Mouse (Mus musculus): ENCODE results near the gene Eng. TPM values are rescaled to one million over a fixed set of nuclear protein-coding genes. Genes with fewer than 3 reads are reported as not detected.

The Eng gene
- total and polyA plus RNA-seq, 3 experiments, result 113 to 239 (median 122) TPM

DNA sequence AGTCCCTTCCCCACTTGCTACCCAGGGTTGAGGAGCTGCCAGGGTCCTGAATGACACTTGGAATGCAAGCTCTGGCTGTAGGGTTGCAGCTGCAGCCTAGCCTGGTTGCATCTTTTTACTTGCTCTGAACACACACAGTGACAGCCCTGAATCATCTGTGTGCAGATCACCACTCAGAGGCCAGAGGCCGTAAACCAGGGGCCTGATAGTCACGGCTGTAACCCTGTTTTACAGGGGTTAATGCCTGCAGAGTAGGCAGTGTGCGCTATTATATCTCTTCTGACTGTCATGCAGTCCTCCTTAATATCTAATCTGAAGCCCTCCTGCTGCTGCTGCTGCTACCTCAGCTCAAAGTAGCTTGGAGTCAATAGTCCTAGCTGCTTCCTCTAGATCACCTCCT is 23.5 kb downstream of the Eng start:
- no peaks in the 10 kb centered on the region for H3K79me2 ChIP-seq (replicated peaks; ENCODE audit: control insufficient read depth, insufficient read depth, low read length)
- H3K4me1 ChIP-seq (ENCODE audit: control insufficient read depth, insufficient read depth, low read length), result peaks cover 10% of the 10 kb centered on the region
- intact Hi-C loops (cut with DNase I), result no loop called here
- H3K27ac ChIP-seq, result no peak overlapping the region
- H3K27me3 ChIP-seq (ENCODE audit: control insufficient read depth, insufficient read depth, low read length), result no peaks in the 10 kb centered on the region
- WGBS, result 68% methylated on average over 3 of the region's 3 CpGs
- no peak for TF ChIP-seq EP300 (IDR thresholded peaks at IDR 0.05; ENCODE audit: insufficient read depth, low read depth, low read length)
- TF ChIP-seq CTCF (IDR thresholded peaks at IDR 0.05), result no peak
- no peak for TF ChIP-seq POLR2A (IDR thresholded peaks at IDR 0.05; ENCODE audit: insufficient read depth, low read depth, low read length)
- no peak overlapping the region for H3K4me3 ChIP-seq
- DNase-seq, result no peak
- H3K36me3 ChIP-seq (ENCODE audit: control insufficient read depth, insufficient read depth, low read length), result no peaks in the 10 kb centered on the region
- H3K9ac ChIP-seq (ENCODE audit: low read depth, low read length), result no peak overlapping the region

GRCm38 (mm10) chr2:32671147-32671546 is 24.8 kb downstream of the Eng start:
- peaks cover 5% of the 10 kb centered on the region for H3K4me1 ChIP-seq (ENCODE audit: control insufficient read depth, insufficient read depth, low read length)
- no peaks in the 10 kb centered on the region for H3K36me3 ChIP-seq (ENCODE audit: control insufficient read depth, insufficient read depth, low read length)
- DNase-seq, result no peak
- H3K27me3 ChIP-seq (ENCODE audit: control insufficient read depth, insufficient read depth, low read length), result no peaks in the 10 kb centered on the region
- WGBS, result 76% methylated on average over 9 of the region's 9 CpGs
- intact Hi-C loops (cut with DNase I), result no loop called here
- H3K9ac ChIP-seq (ENCODE audit: low read depth, low read length), result no peak overlapping the region
- H3K79me2 ChIP-seq (replicated peaks; ENCODE audit: control insufficient read depth, insufficient read depth, low read length), result no peaks in the 10 kb centered on the region
- no peak for TF ChIP-seq EP300 (IDR thresholded peaks at IDR 0.05; ENCODE audit: insufficient read depth, low read depth, low read length)
- no peak for TF ChIP-seq POLR2A (IDR thresholded peaks at IDR 0.05; ENCODE audit: insufficient read depth, low read depth, low read length)
- TF ChIP-seq CTCF (IDR thresholded peaks at IDR 0.05), result no peak
- H3K4me3 ChIP-seq, result no peak overlapping the region
- H3K27ac ChIP-seq, result no peak overlapping the region

DNA sequence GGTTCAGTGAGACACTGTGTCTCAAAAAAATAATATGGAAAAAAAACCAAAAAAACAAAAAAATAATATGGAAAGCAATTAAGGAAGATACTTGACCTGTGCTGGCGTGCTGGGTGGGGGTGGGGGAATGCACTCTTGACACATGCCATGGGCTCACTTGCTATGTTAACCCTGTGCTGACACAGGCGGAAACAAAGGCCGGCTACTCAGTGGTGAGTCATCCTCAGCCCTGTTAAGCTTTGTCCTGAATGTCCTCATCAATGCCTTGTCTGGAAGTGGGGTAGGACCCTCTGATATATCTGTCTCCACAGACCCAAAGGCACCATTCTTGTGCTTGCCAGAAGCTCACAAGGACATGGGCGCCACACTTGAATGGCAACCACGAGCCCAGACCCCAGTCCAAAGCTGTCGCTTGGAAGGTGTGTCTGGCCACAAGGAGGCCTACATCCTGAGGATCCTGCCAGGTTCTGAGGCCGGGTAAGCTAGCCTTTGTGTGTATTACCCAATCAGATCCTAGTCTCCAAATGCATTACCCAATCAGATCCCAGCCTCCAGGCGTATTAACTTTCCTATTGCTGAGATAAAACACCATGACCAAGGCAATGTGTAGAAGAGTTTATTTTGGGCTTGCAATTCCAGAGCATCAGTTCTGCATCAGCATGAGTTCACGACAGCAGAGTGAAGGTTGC is 25.7 kb downstream of the Eng start:
- Histone ChIP-seq H3K79me2 (replicated peaks; ENCODE audit: control insufficient read depth, insufficient read depth, low read length) (no peaks in the 10 kb centered on the region), H3K4me1 (ENCODE audit: control insufficient read depth, insufficient read depth, low read length) (peaks cover 4% of the 10 kb centered on the region; the same call in 1 of the 2 replicates), H3K36me3 (ENCODE audit: control insufficient read depth, insufficient read depth, low read length) (no peaks in the 10 kb centered on the region), H3K4me3 (no peak overlapping the region), H3K9ac (ENCODE audit: low read depth, low read length) (no peak overlapping the region), H3K27me3 (ENCODE audit: control insufficient read depth, insufficient read depth, low read length) (no peaks in the 10 kb centered on the region), H3K27ac (no peak overlapping the region)
- TF ChIP-seq EP300 (IDR thresholded peaks at IDR 0.05; ENCODE audit: insufficient read depth, low read depth, low read length) (no peak), CTCF (IDR thresholded peaks at IDR 0.05) (no peak; the same call in 1 of the 2 replicates), POLR2A (IDR thresholded peaks at IDR 0.05; ENCODE audit: insufficient read depth, low read depth, low read length) (no peak)
- intact Hi-C loops (cut with DNase I), result loop anchor here (2.0 kb wide), 1 partner anchor 15 kb away; no protein-coding TSS in a partner anchor
- no peak for DNase-seq
- 74% methylated on average over 9 of the region's 9 CpGs for WGBS

DNA sequence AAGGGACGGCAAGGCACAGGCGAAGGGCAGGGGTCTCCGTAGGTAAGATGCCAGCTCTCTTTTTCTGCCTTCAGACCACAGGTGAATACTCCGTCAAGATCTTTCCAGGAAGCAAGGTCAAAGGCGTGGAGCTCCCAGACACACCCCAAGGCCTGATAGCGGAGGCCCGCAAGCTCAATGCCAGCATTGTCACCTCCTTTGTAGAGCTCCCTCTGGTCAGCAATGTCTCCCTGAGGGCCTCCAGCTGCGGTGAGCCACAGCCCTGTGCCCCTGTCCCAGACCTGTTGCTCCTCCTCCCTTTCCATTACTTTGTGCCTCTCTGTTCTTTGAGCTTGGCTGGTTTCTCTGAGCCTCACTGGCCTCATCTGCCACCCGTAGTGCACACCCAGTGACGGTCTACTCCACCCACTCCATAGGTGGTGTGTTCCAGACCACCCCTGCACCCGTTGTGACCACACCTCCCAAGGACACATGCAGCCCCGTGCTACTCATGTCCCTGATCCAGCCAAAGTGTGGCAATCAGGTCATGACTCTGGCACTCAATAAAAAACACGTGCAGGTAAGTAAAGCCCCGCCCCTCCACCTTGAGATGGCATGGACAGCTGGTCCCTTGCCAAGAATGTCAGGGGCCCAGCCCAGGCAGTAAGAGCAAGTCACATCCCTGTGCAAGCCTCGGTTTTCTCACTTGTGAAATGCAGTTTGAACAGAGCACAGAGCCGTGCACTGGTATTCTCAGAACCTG is 27.0 kb downstream of the Eng start:
- peaks cover 3% of the 10 kb centered on the region; the same call in 1 of the 2 replicates for H3K4me1 ChIP-seq (ENCODE audit: control insufficient read depth, insufficient read depth, low read length)
- no peaks in the 10 kb centered on the region for H3K79me2 ChIP-seq (replicated peaks; ENCODE audit: control insufficient read depth, insufficient read depth, low read length)
- TF ChIP-seq POLR2A (IDR thresholded peaks at IDR 0.05; ENCODE audit: insufficient read depth, low read depth, low read length) (no peak), EP300 (IDR thresholded peaks at IDR 0.05; ENCODE audit: insufficient read depth, low read depth, low read length) (no peak), CTCF (IDR thresholded peaks at IDR 0.05) (no peak)
- 80% methylated on average over 16 of the region's 16 CpGs for WGBS
- no peak overlapping the region for H3K4me3 ChIP-seq
- intact Hi-C loops (cut with DNase I), result loop anchor here (2.0 kb wide), 1 partner anchor 13 kb away; no protein-coding TSS in a partner anchor
- H3K9ac ChIP-seq (ENCODE audit: low read depth, low read length), result no peak overlapping the region
- no peak for DNase-seq
- H3K36me3 ChIP-seq (ENCODE audit: control insufficient read depth, insufficient read depth, low read length), result no peaks in the 10 kb centered on the region
- H3K27me3 ChIP-seq (ENCODE audit: control insufficient read depth, insufficient read depth, low read length), result no peaks in the 10 kb centered on the region
- no peak overlapping the region for H3K27ac ChIP-seq

DNA sequence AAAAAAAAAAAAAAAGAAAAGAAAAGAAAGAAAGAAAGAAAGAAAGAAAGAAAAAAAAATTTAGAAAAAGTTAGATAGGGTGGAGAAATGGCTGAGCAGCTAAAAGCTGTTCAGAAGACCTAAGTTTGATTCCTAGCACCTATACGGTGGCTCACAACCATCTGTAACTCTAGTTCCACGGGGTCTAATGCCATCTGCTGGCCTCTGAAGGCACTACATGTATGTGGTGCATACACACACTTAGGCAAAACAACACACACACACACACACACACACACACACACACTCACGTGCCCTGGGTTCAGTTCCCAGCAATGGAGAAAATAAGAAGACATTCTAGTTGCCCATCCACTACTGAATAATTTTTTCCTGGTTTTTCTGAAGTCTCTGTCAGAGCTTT is 30.4 kb downstream of the Eng start:
- Histone ChIP-seq H3K4me3 (no peak overlapping the region), H3K27ac (no peak overlapping the region), H3K27me3 (ENCODE audit: control insufficient read depth, insufficient read depth, low read length) (no peaks in the 10 kb centered on the region), H3K36me3 (ENCODE audit: control insufficient read depth, insufficient read depth, low read length) (no peaks in the 10 kb centered on the region), H3K9ac (ENCODE audit: low read depth, low read length) (no peak overlapping the region), H3K79me2 (replicated peaks; ENCODE audit: control insufficient read depth, insufficient read depth, low read length) (no peaks in the 10 kb centered on the region), H3K4me1 (ENCODE audit: control insufficient read depth, insufficient read depth, low read length) (peaks cover 1% of the 10 kb centered on the region; the same call in 1 of the 2 replicates)
- intact Hi-C loops (cut with DNase I), result loop anchor here (2.0 kb wide), 1 partner anchor 18 kb away; no protein-coding TSS in a partner anchor
- TF ChIP-seq EP300 (IDR thresholded peaks at IDR 0.05; ENCODE audit: insufficient read depth, low read depth, low read length), result no peak
- TF ChIP-seq POLR2A (IDR thresholded peaks at IDR 0.05; ENCODE audit: insufficient read depth, low read depth, low read length), result no peak
- TF ChIP-seq CTCF (IDR thresholded peaks at IDR 0.05), result peak; percentile 49
- 96% methylated on average over 3 of the region's 3 CpGs for WGBS
- DNase-seq, result no peak

All from heart, adult 2 months (tissue).